Mouse (Mus musculus): ENCODE data around the gene Atp10a. TPM values are rescaled to one million over a fixed set of nuclear protein-coding genes. Genes with fewer than 3 reads are reported as not detected.

The Atp10a gene
- polyA plus RNA-seq, 1 experiment from 2014 or later, result 4.0 TPM

DNA sequence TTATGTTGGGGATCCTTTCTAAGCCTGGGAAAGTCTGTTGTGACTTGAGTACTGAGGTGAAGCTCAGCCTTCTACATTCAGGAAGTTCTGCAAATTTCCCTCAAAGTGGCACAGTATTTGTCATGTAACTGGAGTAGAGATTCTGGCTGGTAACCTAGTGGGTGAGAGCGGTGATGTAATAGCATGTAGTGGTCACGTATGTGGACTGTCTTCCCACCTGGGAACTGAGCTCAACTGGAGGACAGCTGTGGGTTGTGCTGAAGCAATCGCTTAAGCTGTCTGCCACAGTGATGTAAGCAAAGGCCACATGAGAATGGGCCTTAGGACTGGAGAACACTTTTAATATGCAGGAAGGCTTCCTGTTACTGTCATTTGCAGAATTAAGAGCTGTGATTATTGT is 60.7 kb downstream of the Atp10a start:
- Histone ChIP-seq H3K9me3 (no peaks in the 10 kb centered on the region), H3K9ac (no peak overlapping the region), H3K4me3 (replicated peaks) (no peak overlapping the region), H3K27ac (peak overlapping the region; percentile 44), H3K27me3 (replicated peaks) (no peaks in the 10 kb centered on the region), H3K4me1 (no peaks in the 10 kb centered on the region; the same call in 1 of the 2 replicates), H3K4me2 (no peak overlapping the region), H3K36me3 (no peaks in the 10 kb centered on the region)
- no peak for ATAC-seq (ENCODE audit: insufficient read depth, low FRiP score, low read depth)
- WGBS, result 93% methylated on average over 3 of the region's 3 CpGs

DNA sequence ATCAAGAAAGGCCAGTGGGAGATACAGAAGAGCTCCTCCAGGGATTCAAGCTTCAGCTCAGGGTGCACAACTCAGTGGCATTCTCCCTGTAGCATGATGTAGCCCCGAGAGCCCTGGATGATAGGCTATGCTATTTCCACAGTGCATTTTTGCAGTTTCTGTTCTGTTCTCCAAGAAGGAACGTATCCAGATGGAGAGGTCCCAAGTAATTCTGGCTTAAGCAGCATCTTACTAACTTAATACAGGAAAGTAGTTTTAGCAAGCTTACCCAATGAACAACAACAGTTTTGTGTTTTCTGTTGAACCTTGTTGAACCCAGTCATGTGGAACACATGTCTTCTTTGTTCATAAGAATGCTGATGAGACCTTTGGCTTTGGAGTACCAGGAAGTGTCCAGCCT is 62.6 kb downstream of the Atp10a start:
- no peak overlapping the region for H3K9ac ChIP-seq
- no peaks in the 10 kb centered on the region for H3K36me3 ChIP-seq
- no peak overlapping the region for H3K4me2 ChIP-seq
- WGBS, result 68% methylated on average over 2 of the region's 2 CpGs
- H3K27ac ChIP-seq, result no peak overlapping the region
- H3K9me3 ChIP-seq, result no peaks in the 10 kb centered on the region
- H3K27me3 ChIP-seq (replicated peaks), result no peaks in the 10 kb centered on the region
- H3K4me1 ChIP-seq, result no peaks in the 10 kb centered on the region; the same call in 1 of the 2 replicates
- no peak overlapping the region for H3K4me3 ChIP-seq (replicated peaks)
- no peak for ATAC-seq (ENCODE audit: insufficient read depth, low FRiP score, low read depth)

DNA sequence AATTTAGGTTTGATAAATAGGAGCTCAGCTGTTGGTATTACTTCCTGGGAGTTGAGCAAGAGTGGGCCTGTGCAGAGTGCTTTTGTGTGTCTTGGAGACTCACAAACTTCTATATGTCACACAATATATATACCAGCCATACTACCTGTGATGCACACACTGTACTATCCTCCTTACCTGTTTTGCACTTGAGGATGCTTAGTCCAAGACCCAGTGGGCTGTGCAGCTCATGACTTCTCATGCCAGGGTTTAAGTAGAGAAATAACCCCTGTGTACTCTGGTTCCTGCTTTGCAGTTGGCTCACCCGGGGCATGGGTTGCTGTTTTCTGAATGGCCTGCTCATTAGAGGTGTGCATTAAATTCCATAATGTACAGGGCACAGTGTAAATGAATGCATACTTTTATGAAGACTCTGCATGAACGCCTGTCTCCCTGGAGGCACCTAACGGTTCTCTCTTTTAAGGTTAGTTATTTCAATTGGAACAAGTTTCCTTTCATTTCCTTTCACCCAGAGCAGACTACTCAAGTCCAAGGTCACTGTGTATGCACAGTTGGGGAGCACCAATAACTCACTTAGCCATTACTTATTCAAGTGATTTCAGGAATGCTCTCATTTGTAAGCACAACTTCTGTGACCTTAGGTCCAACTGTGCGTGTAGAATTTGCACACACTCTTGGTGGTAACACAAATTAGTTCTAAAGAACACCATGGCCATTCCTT is 63.4 kb downstream of the Atp10a start:
- Histone ChIP-seq H3K27me3 (replicated peaks) (no peaks in the 10 kb centered on the region), H3K9ac (no peak overlapping the region), H3K27ac (no peak overlapping the region), H3K36me3 (no peaks in the 10 kb centered on the region), H3K4me1 (no peaks in the 10 kb centered on the region; the same call in 1 of the 2 replicates), H3K4me2 (no peak overlapping the region), H3K4me3 (replicated peaks) (no peak overlapping the region), H3K9me3 (no peaks in the 10 kb centered on the region)
- no peak for ATAC-seq (ENCODE audit: insufficient read depth, low FRiP score, low read depth)
- 60% methylated on average over 4 of the region's 4 CpGs for WGBS

DNA sequence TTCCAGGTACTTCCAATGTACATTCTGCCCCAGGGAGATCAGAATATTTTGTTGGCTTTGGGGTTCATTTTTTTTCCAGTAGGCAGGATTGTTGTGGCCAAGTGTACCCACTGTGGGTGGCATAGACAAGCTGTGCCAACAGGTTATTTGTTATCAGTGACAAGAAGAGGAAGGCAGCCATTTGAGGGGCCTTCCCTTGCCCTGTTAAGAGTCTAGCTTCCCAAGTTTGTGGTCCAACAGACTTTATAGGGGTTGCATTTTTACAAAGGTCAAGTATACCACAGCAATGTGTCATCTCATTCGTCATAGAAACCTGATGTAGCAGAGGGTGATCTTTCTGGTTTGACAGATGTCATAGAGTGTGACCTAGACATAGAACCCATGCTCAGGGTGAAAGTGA is 66.3 kb downstream of the Atp10a start:
- H3K27ac ChIP-seq, result no peak overlapping the region
- no peaks in the 10 kb centered on the region for H3K9me3 ChIP-seq
- no peak for ATAC-seq (ENCODE audit: insufficient read depth, low FRiP score, low read depth)
- no peak overlapping the region for H3K4me2 ChIP-seq
- WGBS, result 89% methylated on average over 1 of the region's 1 CpGs
- no peak overlapping the region for H3K4me3 ChIP-seq (replicated peaks)
- no peak overlapping the region for H3K9ac ChIP-seq
- H3K27me3 ChIP-seq (replicated peaks), result no peaks in the 10 kb centered on the region
- H3K4me1 ChIP-seq, result no peaks in the 10 kb centered on the region
- H3K36me3 ChIP-seq, result no peaks in the 10 kb centered on the region

DNA sequence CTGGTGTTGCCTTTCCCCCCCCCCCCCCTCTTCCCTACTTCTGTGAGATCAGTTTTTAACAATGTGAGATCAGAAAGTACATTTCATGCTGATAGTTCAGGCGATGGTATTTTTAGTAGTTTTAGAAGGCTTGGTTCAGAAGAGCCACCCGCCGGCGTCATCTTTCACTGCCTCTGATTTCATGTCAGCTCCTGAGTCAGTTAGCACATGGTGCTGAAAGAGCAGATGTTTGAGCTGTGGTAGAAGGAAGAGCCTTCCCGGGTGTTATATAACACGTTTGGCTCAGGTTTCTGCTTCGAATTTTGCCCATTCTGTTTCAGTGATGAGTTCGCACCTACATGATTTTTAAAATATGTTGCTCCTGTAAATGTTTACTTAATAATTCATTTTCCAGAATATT is 74.2 kb downstream of the Atp10a start:
- H3K4me2 ChIP-seq, result no peak overlapping the region
- H3K27me3 ChIP-seq (replicated peaks), result no peaks in the 10 kb centered on the region
- no peaks in the 10 kb centered on the region for H3K9me3 ChIP-seq
- no peak overlapping the region for H3K27ac ChIP-seq
- H3K4me1 ChIP-seq, result peaks cover 12% of the 10 kb centered on the region
- no peak overlapping the region for H3K4me3 ChIP-seq (replicated peaks)
- H3K9ac ChIP-seq, result no peak overlapping the region
- WGBS, result 31% methylated on average over 8 of the region's 8 CpGs
- H3K36me3 ChIP-seq, result no peaks in the 10 kb centered on the region
- ATAC-seq (ENCODE audit: insufficient read depth, low FRiP score, low read depth), result no peak

DNA sequence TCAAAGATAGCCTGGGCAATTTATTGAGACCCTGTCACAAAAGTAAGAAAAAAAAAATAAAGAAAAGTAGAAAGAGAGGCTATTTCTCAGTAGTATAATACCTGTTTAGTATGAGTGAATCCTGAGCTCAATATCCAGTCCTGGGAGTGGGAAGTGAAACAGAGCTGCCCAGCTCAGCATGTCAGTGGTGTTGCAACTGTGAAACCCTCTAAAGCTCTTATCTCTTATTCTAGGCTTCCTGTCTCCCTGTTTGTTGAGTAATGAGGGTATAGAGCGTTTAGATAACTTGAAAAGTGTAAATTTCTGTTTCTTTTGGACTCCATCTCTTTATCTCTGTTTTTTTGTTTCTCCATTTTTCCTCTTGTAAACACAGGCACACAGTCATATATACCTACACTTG is 74.9 kb downstream of the Atp10a start:
- H3K4me2 ChIP-seq, result no peak overlapping the region
- H3K27ac ChIP-seq, result no peak overlapping the region
- no peak overlapping the region for H3K9ac ChIP-seq
- no peaks in the 10 kb centered on the region for H3K36me3 ChIP-seq
- no peak overlapping the region for H3K4me3 ChIP-seq (replicated peaks)
- H3K27me3 ChIP-seq (replicated peaks), result no peaks in the 10 kb centered on the region
- ATAC-seq (ENCODE audit: insufficient read depth, low FRiP score, low read depth), result no peak
- peaks cover 12% of the 10 kb centered on the region for H3K4me1 ChIP-seq
- WGBS, result 57% methylated on average over 1 of the region's 1 CpGs
- no peaks in the 10 kb centered on the region for H3K9me3 ChIP-seq

DNA sequence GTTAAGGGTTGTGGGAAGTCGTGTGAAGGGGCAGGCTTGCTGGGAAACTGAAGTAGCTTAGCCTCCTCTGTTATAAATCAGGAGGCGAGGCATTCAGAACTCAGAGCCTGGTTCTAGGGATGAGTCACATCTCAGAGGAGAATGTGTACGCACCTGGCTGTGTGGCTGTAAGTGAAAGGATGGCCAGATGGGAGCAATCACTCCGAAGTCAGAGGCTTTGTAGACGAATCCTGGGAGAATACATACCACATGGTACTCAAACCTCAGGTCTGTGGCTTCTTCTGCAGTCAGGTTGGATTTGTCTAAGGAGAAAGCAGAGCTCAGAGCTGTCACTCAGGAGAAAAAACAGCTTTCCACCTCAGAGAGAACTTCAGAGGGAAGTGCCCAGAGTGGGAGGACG is 76.4 kb downstream of the Atp10a start:
- no peaks in the 10 kb centered on the region for H3K9me3 ChIP-seq
- ATAC-seq (ENCODE audit: insufficient read depth, low FRiP score, low read depth), result no peak
- no peak overlapping the region for H3K4me3 ChIP-seq (replicated peaks)
- H3K4me2 ChIP-seq, result no peak overlapping the region
- peaks cover 12% of the 10 kb centered on the region for H3K4me1 ChIP-seq
- no peak overlapping the region for H3K27ac ChIP-seq
- no peaks in the 10 kb centered on the region for H3K36me3 ChIP-seq
- no peak overlapping the region for H3K9ac ChIP-seq
- WGBS, result 45% methylated on average over 6 of the region's 6 CpGs
- H3K27me3 ChIP-seq (replicated peaks), result no peaks in the 10 kb centered on the region

DNA sequence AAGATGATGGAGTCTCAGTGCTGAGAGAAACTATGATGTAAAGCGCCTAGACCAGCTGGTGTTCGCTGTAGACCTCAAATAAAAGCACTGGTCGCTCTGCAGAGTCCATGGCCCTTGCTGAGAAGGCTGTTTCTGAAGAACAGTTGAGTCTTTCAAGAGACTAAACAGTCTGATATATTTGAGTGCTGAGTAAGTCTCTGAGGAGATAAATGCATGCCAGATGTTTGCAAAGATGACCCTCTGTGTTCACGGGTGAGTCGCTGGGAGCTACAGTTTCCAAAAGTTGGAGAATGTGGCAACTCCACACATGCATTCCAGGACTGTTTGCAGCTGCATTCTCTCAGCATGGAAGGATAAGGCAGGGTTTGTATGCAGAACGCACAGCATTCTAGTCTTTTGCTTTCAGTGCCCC is 77.5 kb downstream of the Atp10a start:
- Histone ChIP-seq H3K4me3 (replicated peaks) (no peak overlapping the region), H3K27me3 (replicated peaks) (no peaks in the 10 kb centered on the region), H3K27ac (peak overlapping the region; percentile 35; the same call in 1 of the 2 replicates), H3K4me2 (no peak overlapping the region), H3K9ac (no peak overlapping the region), H3K36me3 (no peaks in the 10 kb centered on the region), H3K9me3 (no peaks in the 10 kb centered on the region), H3K4me1 (peaks cover 12% of the 10 kb centered on the region)
- WGBS, result 29% methylated on average over 6 of the region's 6 CpGs
- ATAC-seq (ENCODE audit: insufficient read depth, low FRiP score, low read depth), result 0 out of 2 replicates have a peak, but pooled peaks have one; percentile 35

DNA sequence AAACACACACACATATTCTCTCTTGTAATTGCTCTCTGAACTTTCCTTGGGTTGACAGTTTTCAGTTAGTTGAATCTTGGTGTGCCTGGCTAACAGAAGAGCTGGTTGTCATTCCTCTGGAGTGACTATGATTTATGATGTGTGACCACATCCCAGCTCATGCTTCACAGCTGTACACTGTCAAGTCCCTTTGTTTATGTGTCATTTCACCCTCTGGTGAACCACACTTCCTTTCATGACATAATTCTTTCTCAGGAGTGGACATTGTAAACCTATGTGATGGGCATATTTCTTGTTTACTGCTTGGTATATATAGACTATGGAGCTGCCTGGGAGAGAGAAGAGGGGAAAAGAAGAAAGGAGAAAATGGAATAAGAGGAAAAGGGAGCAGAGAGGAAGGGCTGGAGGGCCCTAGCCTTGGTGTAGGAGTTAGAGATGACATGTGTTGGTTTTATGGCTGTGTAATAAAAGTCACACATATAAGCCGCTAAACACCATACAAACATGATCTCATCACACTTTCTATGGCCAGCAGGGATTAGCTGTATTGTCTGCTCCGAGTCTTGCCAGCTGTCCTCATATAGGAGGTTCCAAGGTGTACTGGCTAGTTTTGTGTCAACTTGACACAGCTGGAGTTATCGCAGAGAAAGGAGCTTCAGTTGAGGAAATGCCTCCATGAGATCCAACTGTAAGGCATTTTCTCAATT is 81.0 kb downstream of the Atp10a start:
- no peak for ATAC-seq (ENCODE audit: insufficient read depth, low FRiP score, low read depth)
- Histone ChIP-seq H3K36me3 (no peaks in the 10 kb centered on the region), H3K27me3 (replicated peaks) (no peaks in the 10 kb centered on the region), H3K27ac (no peak overlapping the region), H3K4me2 (no peak overlapping the region), H3K9me3 (no peaks in the 10 kb centered on the region), H3K4me3 (replicated peaks) (no peak overlapping the region), H3K9ac (no peak overlapping the region), H3K4me1 (peaks cover 12% of the 10 kb centered on the region)
- 60% methylated on average over 3 of the region's 3 CpGs for WGBS

DNA sequence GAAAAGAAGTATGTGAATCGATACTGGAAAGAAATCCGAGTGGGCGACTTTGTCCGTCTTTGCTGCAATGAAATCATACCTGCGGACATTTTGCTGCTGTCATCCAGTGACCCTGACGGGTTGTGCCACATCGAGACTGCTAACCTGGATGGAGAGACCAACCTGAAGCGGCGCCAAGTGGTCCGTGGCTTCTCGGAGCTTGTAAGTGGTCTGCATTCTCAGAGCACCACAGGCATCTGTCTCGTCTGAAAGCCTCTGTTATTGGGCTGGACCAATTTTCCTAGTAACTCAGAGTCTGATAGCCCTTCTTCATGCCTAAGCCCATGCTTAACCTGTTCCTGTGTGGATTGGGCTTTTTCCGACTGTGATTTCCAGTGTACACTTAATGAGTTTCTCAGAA is 84.2 kb downstream of the Atp10a start:
- 94% methylated on average over 13 of the region's 13 CpGs for WGBS
- Histone ChIP-seq H3K9ac (no peak overlapping the region), H3K9me3 (no peaks in the 10 kb centered on the region), H3K4me3 (replicated peaks) (no peak overlapping the region), H3K27ac (no peak overlapping the region), H3K36me3 (no peaks in the 10 kb centered on the region), H3K4me2 (no peak overlapping the region), H3K4me1 (no peaks in the 10 kb centered on the region), H3K27me3 (replicated peaks) (no peaks in the 10 kb centered on the region)
- no peak for ATAC-seq (ENCODE audit: insufficient read depth, low FRiP score, low read depth)

DNA sequence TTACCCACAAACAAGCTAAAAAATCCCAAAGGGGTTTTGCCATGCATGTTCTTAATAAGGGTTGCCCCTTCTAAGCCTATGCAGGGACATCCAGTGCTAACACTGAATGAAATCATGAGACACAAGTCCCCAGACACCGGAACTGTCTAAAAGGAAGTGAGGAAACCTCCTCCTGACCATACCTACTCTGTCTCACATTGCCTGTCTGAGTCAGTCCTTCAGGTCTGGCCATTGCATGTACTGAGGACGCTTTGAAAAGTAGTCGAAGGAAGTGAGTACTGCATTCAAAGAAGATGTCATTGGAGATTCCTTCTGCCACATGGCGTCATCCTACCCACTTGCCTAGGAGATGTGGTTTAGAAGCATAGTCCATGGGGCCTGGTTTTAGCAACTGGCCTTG is 84.9 kb downstream of the Atp10a start:
- 85% methylated on average over 4 of the region's 4 CpGs for WGBS
- ATAC-seq (ENCODE audit: insufficient read depth, low FRiP score, low read depth), result no peak
- Histone ChIP-seq H3K36me3 (no peaks in the 10 kb centered on the region), H3K9me3 (no peaks in the 10 kb centered on the region), H3K27me3 (replicated peaks) (no peaks in the 10 kb centered on the region), H3K9ac (no peak overlapping the region), H3K4me1 (no peaks in the 10 kb centered on the region), H3K4me2 (no peak overlapping the region), H3K4me3 (replicated peaks) (no peak overlapping the region), H3K27ac (no peak overlapping the region)

DNA sequence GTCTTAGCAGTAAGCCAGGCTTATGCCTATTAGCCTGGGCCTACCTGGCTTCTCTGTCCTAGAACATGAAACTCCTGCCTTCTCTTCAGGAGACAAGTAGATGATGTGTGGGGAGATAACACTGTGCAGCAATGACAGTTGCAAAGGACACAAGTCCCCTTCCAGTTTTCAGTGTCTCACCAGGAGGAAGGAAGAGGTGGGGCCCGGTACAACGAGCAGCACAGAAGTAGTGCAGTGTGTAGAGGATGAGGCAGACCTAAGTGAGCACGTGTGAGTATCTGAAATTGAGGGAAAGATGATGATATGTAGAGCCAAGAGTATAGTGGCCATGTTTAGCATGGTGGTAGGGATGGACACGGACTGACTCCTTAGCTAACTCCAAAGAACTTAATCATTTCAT is 86.0 kb downstream of the Atp10a start:
- no peaks in the 10 kb centered on the region for H3K9me3 ChIP-seq
- H3K9ac ChIP-seq, result no peak overlapping the region
- H3K4me3 ChIP-seq (replicated peaks), result no peak overlapping the region
- H3K4me2 ChIP-seq, result no peak overlapping the region
- 68% methylated on average over 4 of the region's 4 CpGs for WGBS
- H3K27ac ChIP-seq, result no peak overlapping the region
- H3K4me1 ChIP-seq, result no peaks in the 10 kb centered on the region
- H3K36me3 ChIP-seq, result no peaks in the 10 kb centered on the region
- no peak for ATAC-seq (ENCODE audit: insufficient read depth, low FRiP score, low read depth)
- H3K27me3 ChIP-seq (replicated peaks), result no peaks in the 10 kb centered on the region

All from stomach, embryonic 15.5 days (tissue).